Mouse (Mus musculus) adrenal gland, postnatal 25 days (tissue): Measurements from ENCODE around the gene Cox8a. TPM values are rescaled to one million over a fixed set of nuclear protein-coding genes. Genes with fewer than 3 reads are reported as not detected.

Experiments used
- DNase-seq: peaks from one replicate; pipeline ENCODE4 v3.0.0; 2021; ENCODE audit warnings: mixed read lengths
- long read RNA-seq: library from polyadenylated mRNA; stranded (forward); transcript quantifications from one replicate; pipeline ENCODE4 v2.0.0, GENCODE M21; 2021
- total RNA-seq: library from RNA; stranded (reverse); gene quantifications from 2 replicates; pipeline ENCODE4 v1.2.3, GENCODE M21; 2021

The Cox8a gene
- 781 and 926 TPM in 2 replicates for total RNA-seq
- long read RNA-seq, transcript Cox8a-201 (2 exons, 550 nt): major isoform, 839 of 858 reads
- long read RNA-seq, partial matches to known transcripts: 11 of 858 reads
- long read RNA-seq, other reads (novel, unspliced or antisense): 7 of 858 reads

- peak; percentile 95 for DNase-seq
These were observed at the start of gene Cox8a for GRCm38 (mm10) chr19:7217162-7217925. Gene Cox8a, minus strand, starts transcription at chr19:7217616.

DNA sequence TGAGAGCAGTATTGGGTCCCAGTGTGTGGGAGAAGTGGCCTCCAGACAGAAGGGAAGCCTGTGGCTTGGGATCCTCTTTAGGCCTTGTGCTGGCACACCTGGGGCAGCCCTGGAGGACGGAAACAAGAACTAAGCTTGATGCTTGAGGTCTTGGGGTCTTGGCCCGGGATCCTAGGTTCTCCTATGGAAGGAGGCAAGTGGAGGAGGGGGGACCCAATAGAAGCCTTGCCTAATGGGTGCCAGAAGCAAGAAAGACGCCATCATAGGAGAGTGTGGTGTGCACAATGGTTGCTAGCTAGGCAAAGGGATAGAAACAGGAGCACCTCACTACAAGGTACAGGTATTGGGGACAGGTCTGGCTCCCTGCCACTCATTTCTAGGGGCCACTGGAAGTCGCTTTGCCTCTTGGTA, 49.0 kb upstream of the Cox8a start:
- DNase-seq: no peak

DNA sequence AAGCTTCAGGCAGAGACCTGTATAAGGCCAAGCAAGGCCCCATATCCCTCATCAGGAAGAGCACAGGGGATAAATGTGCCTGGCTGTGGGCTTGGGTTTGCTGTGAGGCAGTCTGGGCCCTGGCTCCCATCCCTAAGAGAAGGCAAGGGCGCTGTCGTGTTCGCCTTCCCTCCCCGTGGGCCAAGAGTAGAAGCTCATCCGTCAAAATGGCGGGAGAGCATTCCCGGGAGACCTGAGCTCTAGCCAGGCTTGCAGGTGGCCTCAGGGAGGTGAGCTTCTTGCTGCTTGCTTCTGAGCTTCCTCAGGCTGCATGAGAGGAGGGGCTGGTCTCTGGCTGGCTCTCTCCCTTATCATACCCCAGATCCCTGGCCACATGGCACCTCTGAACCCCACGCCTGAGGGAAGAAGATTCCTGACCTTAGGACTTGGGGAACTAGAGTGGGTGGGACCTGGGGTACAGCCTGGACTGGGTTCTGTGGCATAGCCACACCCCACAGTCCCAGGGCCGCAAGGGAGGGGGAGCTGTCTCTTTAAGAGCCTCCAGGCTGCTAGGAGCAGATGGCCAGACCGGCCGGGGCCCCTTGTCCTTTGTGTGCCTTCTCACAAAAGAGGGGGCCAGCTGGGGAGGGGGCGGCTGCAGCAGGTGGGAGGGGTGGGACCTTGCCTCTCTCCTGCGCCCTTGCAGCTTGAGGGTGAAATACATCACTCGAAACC, 48.2 kb upstream of the Cox8a start:
- no peak for DNase-seq

DNA sequence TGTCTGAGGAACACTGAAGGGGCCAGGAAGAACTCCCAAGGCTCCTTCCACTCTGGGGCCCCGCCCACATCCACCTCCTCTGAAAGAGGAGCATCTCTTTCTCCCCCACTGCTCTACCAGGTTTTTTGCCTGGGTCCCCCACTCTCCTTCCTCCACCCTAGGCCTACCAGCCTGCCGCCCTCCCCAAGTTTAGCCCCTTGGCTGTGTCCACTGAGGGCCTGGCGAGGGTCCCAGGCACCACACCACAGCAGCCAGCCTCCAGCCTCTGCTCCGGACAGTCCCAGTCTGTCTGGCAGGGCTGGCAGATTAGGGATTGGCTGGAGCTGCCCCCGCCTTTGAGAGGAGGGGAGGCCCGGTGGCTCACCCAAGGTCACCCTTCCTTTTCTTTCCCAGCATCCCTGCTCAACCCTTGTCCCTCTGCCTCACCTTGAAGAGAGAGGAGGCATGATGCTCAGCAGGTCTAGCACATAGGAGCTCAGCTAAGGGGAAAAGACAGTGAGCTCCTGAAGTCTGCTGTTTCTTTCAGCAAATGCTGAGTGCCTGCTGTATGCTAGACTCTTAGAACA, 47.4 kb upstream of the Cox8a start:
- no peak for DNase-seq

GRCm38 (mm10) chr19:7264088-7264765, 46.8 kb upstream of the Cox8a start:
- peak; percentile 88 for DNase-seq

- no peak for DNase-seq
These were observed 45.2 kb upstream of the Cox8a start for GRCm38 (mm10) chr19:7262592-7262991.

- DNase-seq: no peak
These were observed 44.5 kb upstream of the Cox8a start for GRCm38 (mm10) chr19:7261964-7262363.

DNA sequence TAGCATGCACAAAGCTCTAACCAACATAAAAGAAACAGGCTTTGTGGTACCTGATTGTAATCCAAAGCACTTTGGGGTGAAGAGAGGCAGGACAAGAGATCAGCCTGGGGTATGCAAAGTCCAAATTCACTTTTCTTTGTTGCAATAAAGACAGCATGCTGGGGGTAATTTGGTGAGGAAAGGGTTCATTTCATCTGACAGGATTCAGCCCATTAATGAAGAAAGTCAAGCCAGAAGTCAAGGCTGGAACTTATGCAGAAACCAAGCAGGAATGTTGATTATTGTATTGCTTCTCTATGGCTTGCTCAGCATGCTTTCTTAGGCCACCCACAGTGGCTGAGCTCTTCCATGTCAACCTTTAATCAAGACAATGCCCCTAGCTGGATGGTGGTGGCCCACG, 44.1 kb upstream of the Cox8a start:
- no peak for DNase-seq

DNA sequence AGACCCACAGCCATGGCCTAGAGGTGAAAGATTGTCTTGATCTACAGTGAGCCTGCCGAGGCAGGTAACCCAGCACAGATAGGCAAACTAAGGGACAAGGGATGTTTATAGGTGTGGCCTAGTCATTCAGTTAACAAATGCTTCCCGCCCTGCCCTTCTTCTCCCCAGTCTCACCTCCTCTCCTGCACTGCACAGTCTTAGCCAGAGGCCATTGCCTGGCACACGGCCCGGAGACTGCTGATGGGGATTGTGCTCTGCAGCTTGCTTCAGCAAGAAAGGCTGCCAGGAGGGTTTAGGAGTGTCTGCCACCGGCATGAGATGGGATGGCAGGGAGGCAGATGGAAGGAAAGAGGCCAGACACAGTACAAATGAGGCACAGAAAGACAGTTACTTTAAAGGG, 40.5 kb upstream of the Cox8a start:
- no peak for DNase-seq

- DNase-seq: no peak
These were observed 28.6 kb upstream of the Cox8a start for GRCm38 (mm10) chr19:7246021-7246420.

- DNase-seq: peak; percentile 93
These were observed 23.6 kb upstream of the Cox8a start, which contains the start of gene Naa40 for GRCm38 (mm10) chr19:7240782-7241690. Gene Naa40, minus strand, starts transcription at chr19:7241183.

- no peak for DNase-seq
These were observed 22.9 kb upstream of the Cox8a start for GRCm38 (mm10) chr19:7240291-7240690.

DNA sequence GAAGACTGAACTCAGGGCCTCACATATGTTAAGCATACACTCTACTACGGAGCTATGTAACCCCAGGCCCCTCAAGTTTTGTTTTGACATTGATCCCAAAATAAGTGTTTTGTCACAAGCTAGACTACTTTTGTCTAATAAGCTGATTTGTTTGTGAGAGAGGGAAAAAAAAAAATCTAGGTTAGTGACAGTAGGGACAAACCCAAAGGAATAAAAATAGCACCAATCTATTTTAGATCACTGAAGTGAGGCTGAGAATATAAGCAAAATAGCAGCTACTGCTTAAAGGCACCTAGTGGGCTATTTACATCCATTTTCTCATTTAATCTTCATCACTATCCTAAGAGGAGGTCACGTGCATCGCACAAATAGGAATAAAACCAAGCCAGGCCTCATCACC, 22.2 kb upstream of the Cox8a start:
- no peak for DNase-seq

- DNase-seq: no peak
These were observed 19.3 kb upstream of the Cox8a start for GRCm38 (mm10) chr19:7236742-7237141.

GRCm38 (mm10) chr19:7236011-7236410, 18.6 kb upstream of the Cox8a start:
- no peak for DNase-seq

DNA sequence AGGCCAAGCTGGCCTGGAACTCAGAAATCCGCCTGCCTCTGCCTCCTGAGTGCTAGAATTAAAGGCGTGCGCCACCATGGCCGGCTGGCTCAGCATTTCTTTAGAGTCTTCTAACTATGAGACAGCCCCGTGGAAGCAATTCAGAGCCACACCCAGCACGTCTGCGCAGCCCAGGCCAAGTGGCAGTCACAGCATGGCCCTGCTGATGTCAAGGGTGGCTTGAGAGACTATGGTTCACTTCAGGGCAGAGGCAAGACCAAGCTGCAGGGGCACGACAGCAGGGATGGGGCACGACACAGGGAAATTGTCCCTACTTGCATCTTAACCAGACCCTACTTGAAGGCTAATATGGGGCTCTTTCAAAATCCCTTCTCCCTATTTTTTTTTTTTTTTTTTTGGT, 18.0 kb upstream of the Cox8a start:
- DNase-seq: no peak

DNA sequence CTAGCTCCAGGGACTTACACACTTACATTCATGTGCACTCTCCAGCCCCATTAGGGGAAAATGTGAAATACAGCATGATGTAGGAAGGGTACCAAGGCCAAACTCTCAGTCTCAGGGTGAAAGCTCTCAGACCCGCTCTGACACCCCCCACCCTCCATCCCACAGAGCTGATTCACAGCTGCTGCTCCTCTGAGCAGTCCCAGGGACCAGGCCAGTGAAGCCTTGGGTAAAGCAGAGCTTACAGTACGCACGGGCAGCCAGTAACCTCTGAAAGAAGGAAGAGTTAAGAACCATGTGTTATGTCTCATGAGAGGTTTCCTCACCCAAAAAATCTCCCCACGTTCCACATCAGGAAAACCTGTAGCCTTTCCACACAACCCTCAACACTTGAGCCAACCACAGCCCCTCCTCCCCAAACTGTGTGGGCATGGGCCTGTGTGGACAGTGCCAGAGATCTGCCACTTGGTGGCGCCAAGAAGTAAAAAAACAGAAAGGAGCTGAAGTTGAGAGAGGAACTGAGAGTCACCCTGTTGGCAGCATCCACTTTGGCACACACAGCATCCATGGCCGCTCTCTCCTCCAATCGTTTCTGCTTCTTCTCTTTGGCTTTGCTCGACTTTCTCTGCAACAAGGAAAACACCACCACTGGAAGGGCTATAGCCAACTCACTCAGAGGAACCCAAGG, 17.3 kb upstream of the Cox8a start:
- peak; percentile 75 for DNase-seq

DNA sequence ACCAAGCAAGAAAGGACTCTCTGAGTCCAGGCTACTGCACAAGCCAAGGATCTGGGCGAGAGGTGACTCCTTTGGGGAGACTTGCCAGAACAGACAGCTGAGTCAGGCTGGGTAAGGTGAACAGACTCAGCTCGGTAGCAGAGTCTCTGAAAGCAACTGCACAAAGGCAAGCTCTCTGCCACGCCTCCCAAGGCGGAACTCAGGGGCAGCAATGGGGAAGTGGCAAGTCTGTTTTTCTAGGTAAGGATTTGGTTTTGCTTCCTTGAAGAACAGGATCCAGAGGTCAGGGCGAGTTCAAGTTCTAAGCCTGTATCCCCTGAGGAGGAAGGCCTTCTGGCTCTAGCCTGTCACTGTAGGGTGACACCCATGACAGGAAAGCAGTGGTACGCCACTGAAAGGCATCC, 9.1 kb upstream of the Cox8a start:
- DNase-seq: no peak

DNA sequence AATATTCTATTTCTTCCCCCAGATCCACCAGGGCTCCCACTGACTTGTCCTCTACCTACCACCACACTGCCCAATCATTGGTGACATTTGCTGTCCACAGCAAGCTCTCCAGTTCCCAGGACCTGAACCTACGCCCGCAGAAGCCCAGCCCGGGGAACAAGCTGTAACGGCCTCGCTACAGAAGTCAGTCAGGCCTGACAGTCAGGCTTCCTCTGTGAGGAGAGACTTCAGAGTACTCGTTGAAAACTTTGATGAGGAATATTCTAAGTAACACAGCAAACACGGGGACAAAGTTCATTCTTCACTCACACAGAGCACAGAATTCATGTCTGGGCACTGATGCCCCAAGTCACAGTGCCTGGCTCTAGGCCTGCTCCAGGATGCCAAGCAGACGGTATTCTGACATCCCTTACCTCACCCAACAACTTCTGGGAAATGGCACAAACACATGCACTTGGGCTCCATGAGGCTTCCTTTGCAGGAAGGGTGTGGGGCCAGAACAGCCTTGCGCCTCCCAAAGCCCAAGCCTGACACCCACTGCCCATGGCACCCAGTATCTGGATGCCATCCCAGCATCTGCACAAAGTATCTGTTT, 7.8 kb upstream of the Cox8a start:
- DNase-seq: no peak

- no peak for DNase-seq
These were observed 6.8 kb upstream of the Cox8a start for GRCm38 (mm10) chr19:7224253-7224652.
